In genomic region chr9:104203851-104204250, GRCm38 (mm10) we compare ENCODE assay signal across 8 mouse cellular contexts. TPM values are rescaled to one million over a fixed set of nuclear protein-coding genes. Genes with fewer than 3 reads are reported as not detected.
DNase-seq lines count a peak whose midpoint lies in the region; ATAC-seq lines count a peak whose summit lies in the region.

No protein-coding gene starts in this region.

- no peaks in the 10 kb centered on the region for H3K9me3 ChIP-seq in heart, embryonic 12.5 days (replicated peaks)

- no peak overlapping the region for H3K4me2 ChIP-seq in heart, embryonic 12.5 days

- no peak; the same call in 1 of the 2 replicates for ATAC-seq in heart, embryonic 12.5 days (ENCODE audit: insufficient number of reproducible peaks, low FRiP score)
- peak; percentile 54; the same call in 1 of the 2 replicates for ATAC-seq in erythroid progenitor cell, adult 5-6 weeks (replicated peaks; ENCODE audit: low FRiP score, poor library complexity, severe bottlenecking)

- H3K4me1 ChIP-seq in heart, embryonic 12.5 days (replicated peaks): no peaks in the 10 kb centered on the region

- no peak overlapping the region for H3K9ac ChIP-seq in heart, embryonic 12.5 days

- 90% methylated on average over 3 of the region's 3 CpGs for WGBS in heart, embryonic 12.5 days

- H3K36me3 ChIP-seq in heart, embryonic 12.5 days: peaks cover 75% of the 10 kb centered on the region
- peaks cover 18% of the 10 kb centered on the region; the same call in 1 of the 2 replicates for H3K36me3 ChIP-seq in splenic B cell, adult 2 months (ENCODE audit: control insufficient read depth, insufficient read depth, low read length, poor library complexity, severe bottlenecking)

- no peak overlapping the region for H3K27ac ChIP-seq in heart, embryonic 12.5 days (ENCODE audit: poor library complexity, severe bottlenecking)

- H3K4me3 ChIP-seq in heart, embryonic 12.5 days: no peak overlapping the region

- DNase-seq in heart, adult 18-20 months: peak; percentile 17 to 55
- DNase-seq in CD4-positive helper T cell, adult 2 months (ENCODE audit: low read depth, low spot score): peak; percentile 43
- DNase-seq in adrenal gland, postnatal 14 days: peak; percentile 63
- peak; percentile 70 to 76 for DNase-seq in kidney, postnatal 4 days
- peak; percentile 19 for DNase-seq in lung, postnatal 25 days (ENCODE audit: low spot score)
- DNase-seq in splenic B cell, adult 2 months (ENCODE audit: low read depth, low spot score): peak; percentile 75

- H3K27me3 ChIP-seq in heart, embryonic 12.5 days (replicated peaks): no peaks in the 10 kb centered on the region
- no peaks in the 10 kb centered on the region for H3K27me3 ChIP-seq in splenic B cell, adult 2 months (ENCODE audit: control insufficient read depth, insufficient read depth, low read length, poor library complexity, severe bottlenecking)

RNA-seq across cellular contexts. Expression of gene Dnajc13, which starts 58.9 kb away (rescaled TPM):
- total RNA-seq in heart, adult 18-20 months (2021): 10 to 100 TPM; 32.5 to 33.3 TPM
- 23.1 and 24.4 TPM in 2 replicates for polyA plus RNA-seq in heart, embryonic 12.5 days (2016; fragmentation: Nextera tagmentation; extraction: Ambion mirVana)
- 39.8 and 43.7 TPM in 2 replicates for total RNA-seq in adrenal gland, postnatal 14 days (2021)
- 26.4 and 27.8 TPM in 2 replicates for total RNA-seq in erythroid progenitor cell, adult 5-6 weeks (2015; ENCODE audit: low replicate concordance)
- total RNA-seq in erythroid progenitor cell, adult 5-6 weeks (2017; ENCODE audit: low replicate concordance): 13.4 and 25.8 TPM in 2 replicates

Comparison
In these comparisons a context has a peak if more than half of its experiments do, and no peak if none do; other contexts are left out.
1. DNase-seq: peak in every context shown above with its lines; median percentile 75 in splenic B cell, adult 2 months; 73 in kidney, postnatal 4 days; 63 in adrenal gland, postnatal 14 days; 43 in CD4-positive helper T cell, adult 2 months; 36 in heart, adult 18-20 months; 19 in lung, postnatal 25 days.